Mouse (Mus musculus): Measurements from ENCODE around the gene Siah1b.

The Siah1b gene

DNA sequence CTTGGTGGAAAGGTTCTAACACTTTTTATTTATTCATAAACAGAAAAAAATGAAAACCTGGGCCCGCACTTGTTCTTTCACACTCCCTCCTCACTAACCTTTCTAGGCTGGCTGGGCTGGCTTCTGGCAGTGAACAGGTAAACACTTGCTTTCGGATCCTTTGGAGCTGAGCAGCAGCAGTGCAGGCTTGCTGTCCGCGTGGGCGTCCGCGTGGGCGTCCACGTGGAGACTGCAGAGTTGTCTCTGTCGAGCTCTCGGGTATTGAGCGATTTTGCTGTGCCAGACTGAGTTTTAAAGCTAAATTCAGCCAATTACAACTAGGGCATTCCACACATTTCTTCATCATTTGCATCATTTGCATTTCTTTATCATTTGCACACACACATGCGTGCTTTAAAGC is 34.2 kb downstream of the Siah1b start:
- ChIA-PET POLR2A (interaction anchor here in 1 of 4 experiments (0.6 kb wide), 1 partner anchor 31 kb away, joined by 3 read pairs; no protein-coding TSS in a partner anchor), CTCF (no interaction called here)

DNA sequence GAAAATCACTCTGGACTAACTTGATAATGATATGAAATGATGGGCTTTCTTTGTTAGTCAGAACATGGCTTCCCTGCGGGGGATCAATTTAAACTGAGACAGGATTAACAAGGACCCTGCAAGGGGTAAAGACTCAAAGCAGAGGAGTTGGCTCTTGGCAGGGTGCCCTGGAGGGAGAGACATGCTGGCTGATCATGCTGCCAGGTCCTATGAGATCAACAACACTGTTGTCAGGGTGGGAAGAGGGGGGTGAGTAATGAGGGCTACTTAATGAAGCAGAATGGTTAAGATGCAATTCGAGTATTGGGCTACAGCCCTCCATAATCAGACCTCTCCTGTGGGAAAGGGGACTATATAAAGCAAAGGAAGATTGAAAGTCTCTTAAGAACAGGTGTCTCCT is 37.4 kb downstream of the Siah1b start:
- ChIA-PET CTCF (no interaction called here), POLR2A (no interaction called here)

DNA sequence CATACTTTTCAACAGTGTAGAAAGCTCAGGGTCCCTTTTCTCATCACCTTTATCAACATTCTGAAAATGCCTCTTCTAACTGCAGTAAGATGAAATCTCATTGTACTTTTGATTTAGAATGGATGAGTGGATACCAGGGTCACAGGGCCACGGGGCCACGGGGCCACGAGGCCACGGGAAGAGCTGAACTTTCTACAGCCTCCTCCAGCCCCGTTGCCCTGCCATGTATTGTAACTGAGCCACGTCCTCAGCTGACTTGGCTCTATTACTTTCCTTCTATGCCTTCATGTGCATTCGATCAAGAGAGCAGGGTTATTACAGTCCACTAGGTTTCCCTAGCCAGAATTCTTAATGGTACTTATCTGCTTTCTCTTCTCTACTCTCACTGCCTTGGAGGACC is 40.4 kb downstream of the Siah1b start:
- CTCF ChIA-PET, result no interaction called here
- POLR2A ChIA-PET, result no interaction called here

DNA sequence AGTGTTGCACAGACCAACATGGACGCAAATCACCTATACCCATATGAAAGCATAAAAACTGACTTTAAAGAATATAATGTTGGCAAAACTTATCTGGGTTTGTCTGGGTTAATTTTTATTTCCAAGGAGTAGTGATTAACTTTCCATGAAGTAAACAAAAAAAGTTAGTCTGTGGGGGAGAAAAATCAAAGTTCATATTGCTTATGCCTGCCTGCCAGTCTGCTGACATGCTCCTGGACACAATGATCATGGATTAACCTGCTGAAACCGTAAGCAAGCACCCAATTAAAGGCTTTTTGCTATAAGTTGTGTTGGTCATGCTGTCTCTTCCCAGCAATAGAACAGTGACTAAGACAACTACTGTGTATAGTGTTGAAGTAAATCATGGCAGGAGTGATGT is 40.9 kb downstream of the Siah1b start:
- ChIA-PET POLR2A (no interaction called here), CTCF (no interaction called here)

DNA sequence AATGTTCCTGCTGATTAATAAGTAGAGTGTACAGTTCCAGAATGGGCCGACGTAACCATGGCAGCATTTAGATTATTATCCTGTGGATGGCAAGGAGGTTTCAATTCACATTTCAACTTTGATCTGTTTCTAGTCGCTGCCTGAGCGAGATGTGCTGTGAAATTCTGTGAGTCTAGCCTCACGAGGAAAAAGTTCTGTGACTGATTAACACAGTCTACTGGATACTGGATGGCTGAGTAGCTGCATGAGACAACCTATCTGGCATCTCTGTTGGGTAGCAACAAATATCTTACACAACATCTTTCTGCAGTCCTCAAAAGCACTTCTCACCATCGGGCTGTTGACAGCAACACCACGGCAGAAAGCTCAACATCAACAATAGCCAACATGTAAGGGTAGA is 43.8 kb downstream of the Siah1b start:
- ChIA-PET CTCF (no interaction called here), POLR2A (no interaction called here)

DNA sequence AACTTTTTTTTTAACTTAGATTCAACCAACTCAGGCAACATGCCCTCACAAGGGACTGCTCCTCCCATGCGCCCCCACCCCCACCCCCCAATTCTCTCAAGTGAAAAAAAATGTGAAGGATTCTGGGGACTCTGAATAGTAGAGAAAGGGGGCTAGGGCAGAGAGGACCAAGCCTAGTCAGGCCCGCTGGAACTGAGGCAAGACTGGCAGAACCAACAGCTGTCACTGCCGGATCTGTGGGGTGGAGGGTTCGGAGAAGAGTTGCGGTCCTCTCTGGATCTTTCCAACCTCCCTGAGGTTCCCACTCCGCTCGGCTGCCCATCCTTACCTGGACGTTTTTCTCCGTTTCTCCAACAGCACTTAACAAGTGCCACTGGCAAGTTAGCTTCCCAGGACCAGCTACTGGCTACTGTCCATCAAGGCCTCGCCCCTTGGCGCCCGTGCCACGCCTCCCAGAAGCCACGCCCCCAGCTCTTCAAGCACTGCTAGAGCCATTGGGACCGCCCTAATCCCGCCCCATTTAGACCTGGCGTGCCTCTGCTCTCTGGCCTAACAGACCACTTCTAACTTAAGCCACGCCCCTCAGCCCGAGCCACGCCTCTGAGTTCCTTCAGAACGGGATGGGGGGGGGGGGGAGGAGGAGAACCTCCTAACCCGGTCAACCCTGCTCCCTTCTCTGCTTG is 48.5 kb downstream of the Siah1b start, which contains the start of gene Car5b:
TSS of gene Car5b (minus strand) at position 391 of the 683 bp plus-strand sequence.
- ChIA-PET CTCF (no interaction called here), POLR2A (interaction anchor here in 3 of 4 experiments (0.6 to 1.6 kb wide), 18 partner anchors 26 to 363 kb away, joined by 3 to 19 read pairs (median 4); partner anchors contain the start of genes Siah1b (in 3 of the 3), Ap1s2 (in 2 of the 3) and Zrsr2 (in 2 of the 3))

All from embryonic stem cell, embryonic (primary cell).